In genomic region chr19:53202116-53202515, GRCm38 (mm10) we compare ENCODE assay signal across 22 mouse cellular contexts.
A peak's percentile ranks its signal among the peaks of the same experiment; 100 is the strongest.
DNase-seq lines count a peak whose midpoint lies in the region; ATAC-seq and TF ChIP-seq lines count a peak whose summit lies in the region.
"Had no signal": no experiment of that assay in that cellular context is flagged by ENCODE, and none has a peak within 500 bp of the region (broad histone marks: within the 10 kb centered on the region; RNA-seq: fewer than 3 reads in every experiment).

No protein-coding gene starts in this region.

- H3K36me3 ChIP-seq in heart, adult 2 months (ENCODE audit: control insufficient read depth, insufficient read depth, low read length), result peaks cover 27% of the 10 kb centered on the region
- 0 out of 2 replicates have a peak, but pooled peaks cover 5% of the 10 kb centered on the region for H3K36me3 ChIP-seq in forebrain, embryonic 12.5 days (replicated peaks)
- H3K36me3 ChIP-seq: embryonic facial prominence, embryonic 15.5 days; forebrain, embryonic 15.5 days had no signal

- H3K27me3 ChIP-seq in heart, adult 2 months (ENCODE audit: control insufficient read depth, insufficient read depth, low read length), result no peaks in the 10 kb centered on the region
- H3K27me3 ChIP-seq in forebrain, embryonic 12.5 days, result no peaks in the 10 kb centered on the region
- H3K27me3 ChIP-seq: embryonic facial prominence, embryonic 13.5 days; embryonic facial prominence, embryonic 15.5 days; forebrain, embryonic 13.5 days; forebrain, embryonic 15.5 days had no signal

- H3K9ac ChIP-seq in heart, adult 2 months (ENCODE audit: low read depth, low read length), result no peak overlapping the region
- H3K9ac ChIP-seq in forebrain, embryonic 12.5 days, result no peak overlapping the region
- H3K9ac ChIP-seq: embryonic facial prominence, embryonic 13.5 days; embryonic facial prominence, embryonic 15.5 days; forebrain, embryonic 13.5 days; forebrain, embryonic 15.5 days; forebrain, postnatal 0 days had no signal

- peak; percentile 66 for DNase-seq in gastrocnemius, adult 2 months
- no peak for DNase-seq in gastrocnemius, postnatal 36 days
- no peak for DNase-seq in heart, adult 2 months
- DNase-seq in heart, adult 9 months (ENCODE audit: low spot score in 2 of 2), result no peak
- DNase-seq: adrenal gland, adult 2 months; adrenal gland, postnatal 10 days; adrenal gland, postnatal 25 days; cerebellum, adult 11 months; cerebellum, adult 18-20 months; cerebellum, adult 8-10 months; cerebellum, adult 9-11 months; cerebellum, postnatal 14 days; cerebellum, postnatal 36 days; embryo, embryonic 11 days; forebrain, postnatal 0 days had no signal

- no peak overlapping the region for H3K4me2 ChIP-seq in forebrain, embryonic 12.5 days
- H3K4me2 ChIP-seq: embryonic facial prominence, embryonic 13.5 days; embryonic facial prominence, embryonic 15.5 days; forebrain, embryonic 13.5 days; forebrain, embryonic 15.5 days had no signal

- TF ChIP-seq POLR2A in heart, adult 2 months (IDR thresholded peaks at IDR 0.05; ENCODE audit: insufficient read depth, low read depth, low read length), result no peak

- intact Hi-C loops in gastrocnemius, adult 2 months (cut with DNase I), result no loop called here
- intact Hi-C loops in gastrocnemius, postnatal 36 days (cut with DNase I), result no loop called here
- intact Hi-C loops in heart, adult 2 months (cut with DNase I), result no loop called here

- H3K79me2 ChIP-seq in heart, adult 2 months (replicated peaks; ENCODE audit: control insufficient read depth, insufficient read depth, low read length), result peaks cover 3% of the 10 kb centered on the region; the same call in 1 of the 2 replicates

- no peak for TF ChIP-seq EP300 in heart, adult 2 months (IDR thresholded peaks at IDR 0.05; ENCODE audit: insufficient read depth, low read depth, low read length)

- no peak for ATAC-seq in forebrain, embryonic 12.5 days (ENCODE audit: low FRiP score)
- ATAC-seq: forebrain, embryonic 13.5 days; forebrain, embryonic 15.5 days; forebrain, postnatal 0 days had no signal

- no peak overlapping the region for H3K4me3 ChIP-seq in gastrocnemius, adult 2 months
- H3K4me3 ChIP-seq in heart, adult 2 months, result no peak overlapping the region
- H3K4me3 ChIP-seq in forebrain, embryonic 12.5 days (replicated peaks), result no peak overlapping the region
- H3K4me3 ChIP-seq: embryonic facial prominence, embryonic 13.5 days; embryonic facial prominence, embryonic 15.5 days; erythroblast, embryonic 14.5 days; forebrain, embryonic 10.5 days; forebrain, embryonic 13.5 days; forebrain, embryonic 15.5 days had no signal

- H3K4me1 ChIP-seq in heart, adult 2 months (ENCODE audit: control insufficient read depth, insufficient read depth, low read length), result peaks cover 13% of the 10 kb centered on the region
- H3K4me1 ChIP-seq in forebrain, embryonic 12.5 days, result no peaks in the 10 kb centered on the region
- H3K4me1 ChIP-seq: embryonic facial prominence, embryonic 13.5 days; embryonic facial prominence, embryonic 15.5 days; forebrain, embryonic 10.5 days; forebrain, embryonic 13.5 days; forebrain, embryonic 15.5 days had no signal

- no peaks in the 10 kb centered on the region for H3K9me3 ChIP-seq in forebrain, embryonic 12.5 days
- H3K9me3 ChIP-seq: embryonic facial prominence, embryonic 13.5 days; embryonic facial prominence, embryonic 15.5 days; forebrain, embryonic 10.5 days; forebrain, embryonic 13.5 days; forebrain, embryonic 15.5 days had no signal

- H3K27ac ChIP-seq in gastrocnemius, adult 2 months, result peak overlapping the region; percentile 84
- H3K27ac ChIP-seq in heart, adult 2 months, result peak overlapping the region; percentile 65
- no peak overlapping the region for H3K27ac ChIP-seq in forebrain, embryonic 12.5 days
- H3K27ac ChIP-seq: embryonic facial prominence, embryonic 13.5 days; embryonic facial prominence, embryonic 15.5 days; forebrain, embryonic 10.5 days; forebrain, embryonic 13.5 days; forebrain, embryonic 15.5 days had no signal

- no peak for TF ChIP-seq CTCF in gastrocnemius, adult 2 months (IDR thresholded peaks at IDR 0.05)
- no peak for TF ChIP-seq CTCF in heart, adult 2 months (IDR thresholded peaks at IDR 0.05)

- WGBS in heart, adult 2 months, result 69% methylated on average over 1 of the region's 1 CpGs
- WGBS in forebrain, embryonic 12.5 days, result 97% methylated on average over 1 of the region's 1 CpGs
